Mouse (Mus musculus) embryonic fibroblast, embryonic 13.5 days (primary cell): ENCODE data around the gene Usp16.

Experiments used
- CTCF ChIP-seq: IDR thresholded peaks from 2 replicates; pipeline ENCODE4 v1.5.1; 2011; ENCODE audit warnings: mild to moderate bottlenecking, control low read depth, low read length, moderate library complexity, borderline replicate concordance; ENCODE audit not compliant: insufficient read depth
- POLR2A ChIP-seq: IDR thresholded peaks from 2 replicates; pipeline ENCODE4 v1.6.1; 2011; ENCODE audit warnings: low read depth, mild to moderate bottlenecking, control low read depth, low read length, moderate library complexity

DNA sequence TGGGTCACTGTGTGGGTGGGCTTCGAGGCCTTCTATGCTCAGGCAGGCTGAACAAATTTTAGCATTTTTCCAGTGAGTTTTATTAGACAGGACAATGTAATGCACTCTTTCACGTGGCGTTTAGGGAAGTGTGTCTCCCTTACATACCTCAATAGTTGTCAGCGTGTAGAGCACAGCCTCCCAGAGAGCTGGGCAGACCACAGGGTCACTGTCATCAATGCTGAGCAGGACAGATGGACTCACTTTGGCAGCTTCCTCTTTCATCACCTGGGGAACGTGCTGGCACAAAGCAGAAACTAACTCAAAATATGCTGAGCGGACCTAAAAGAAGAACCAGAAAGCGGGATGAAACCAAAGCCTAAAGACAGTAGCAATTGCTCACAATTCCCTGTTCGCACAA, 33.8 kb upstream of the Usp16 start:
- TF ChIP-seq CTCF (no peak), POLR2A (no peak)
